Mouse (Mus musculus): ENCODE results near the gene Bicdl1. TPM values are rescaled to one million over a fixed set of nuclear protein-coding genes. Genes with fewer than 3 reads are reported as not detected.
"Not testable (repeated sequence)": the region's sequence is repeated elsewhere in the genome, so short reads cannot be mapped to it uniquely, and the experiment has no call there.

Bicdl1 gene
- 1 to 10 TPM; 8.5 to 9.0 TPM for total RNA-seq (2021)

GRCm38 (mm10) chr5:115731001-115731731, at the start of gene Bicdl1:
Gene Bicdl1 (minus strand): TSS chr5:115731621.
- intact Hi-C loops (cut with DNase I) = no loop called here
- peak; percentile 42 for DNase-seq (ENCODE audit: low spot score)

GRCm38 (mm10) chr5:115776911-115777310, 45.5 kb upstream of the Bicdl1 start:
- no peak for DNase-seq (ENCODE audit: low spot score)
- intact Hi-C loops (cut with DNase I) = no loop called here

DNA sequence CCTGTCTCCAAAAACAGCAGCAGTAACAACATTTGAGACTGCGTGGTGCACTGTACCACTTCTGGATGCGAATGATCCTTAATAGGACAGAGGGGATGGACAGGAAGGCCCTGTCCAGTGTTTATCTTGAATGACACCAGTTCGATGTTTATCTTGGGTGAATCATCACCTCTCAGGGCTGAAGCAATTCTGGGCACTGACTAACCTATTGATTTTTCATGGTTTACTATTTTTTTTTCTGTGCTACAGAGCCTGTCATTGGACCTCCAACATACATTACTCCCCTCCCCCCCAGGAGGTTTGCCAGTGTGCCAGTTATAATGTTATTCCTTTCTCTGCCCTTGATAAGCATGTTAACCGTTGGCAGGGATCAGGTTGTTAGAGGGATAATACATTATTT, 43.9 kb upstream of the Bicdl1 start:
- no peak for DNase-seq (ENCODE audit: low spot score)
- intact Hi-C loops (cut with DNase I) = no loop called here

GRCm38 (mm10) chr5:115770048-115770447, 38.6 kb upstream of the Bicdl1 start:
- intact Hi-C loops (cut with DNase I) = no loop called here
- no peak for DNase-seq (ENCODE audit: low spot score)

DNA sequence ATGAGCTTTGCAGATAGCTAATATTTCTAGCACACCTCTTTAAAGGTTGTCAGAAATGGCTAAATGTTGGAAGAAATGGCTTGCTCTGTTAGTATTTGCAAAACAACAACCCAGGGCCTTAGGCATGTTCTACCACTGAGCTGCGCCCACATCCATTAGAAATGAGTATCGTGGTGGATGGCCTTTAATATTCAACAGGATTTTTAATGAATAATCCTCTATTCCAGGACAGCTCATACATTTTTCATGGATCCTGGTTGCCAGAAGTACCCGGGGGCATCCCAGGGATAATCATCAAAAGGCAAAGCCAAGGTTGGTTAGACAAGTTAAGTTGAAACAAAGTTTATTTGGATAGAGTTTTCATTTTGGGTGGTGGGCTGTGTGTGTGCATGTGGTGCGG, 37.7 kb upstream of the Bicdl1 start:
- no peak for DNase-seq (ENCODE audit: low spot score)
- intact Hi-C loops (cut with DNase I) = no loop called here

GRCm38 (mm10) chr5:115766821-115767220, 35.4 kb upstream of the Bicdl1 start:
- intact Hi-C loops (cut with DNase I) = no loop called here
- no peak for DNase-seq (ENCODE audit: low spot score)

DNA sequence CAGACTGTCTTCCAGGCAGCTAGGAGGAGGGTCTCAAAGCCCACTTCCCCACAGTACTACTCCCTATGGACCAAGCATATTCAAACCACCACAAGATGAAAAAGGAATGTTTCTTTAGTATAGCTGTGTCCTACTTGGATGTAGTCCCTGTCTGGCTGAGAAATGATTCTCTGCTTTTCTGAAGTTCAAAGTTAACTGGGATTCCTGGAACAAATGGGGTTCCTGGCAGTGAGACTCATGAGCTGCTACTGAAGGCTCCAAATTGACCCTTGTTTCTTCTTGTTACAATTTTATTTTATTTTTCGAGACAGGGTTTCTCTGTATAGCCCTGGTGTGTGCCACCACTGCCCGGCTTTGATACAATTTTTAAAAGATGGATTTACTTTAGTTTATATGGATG, 32.6 kb upstream of the Bicdl1 start:
- intact Hi-C loops (cut with DNase I) = no loop called here
- DNase-seq (ENCODE audit: low spot score) = no peak

DNA sequence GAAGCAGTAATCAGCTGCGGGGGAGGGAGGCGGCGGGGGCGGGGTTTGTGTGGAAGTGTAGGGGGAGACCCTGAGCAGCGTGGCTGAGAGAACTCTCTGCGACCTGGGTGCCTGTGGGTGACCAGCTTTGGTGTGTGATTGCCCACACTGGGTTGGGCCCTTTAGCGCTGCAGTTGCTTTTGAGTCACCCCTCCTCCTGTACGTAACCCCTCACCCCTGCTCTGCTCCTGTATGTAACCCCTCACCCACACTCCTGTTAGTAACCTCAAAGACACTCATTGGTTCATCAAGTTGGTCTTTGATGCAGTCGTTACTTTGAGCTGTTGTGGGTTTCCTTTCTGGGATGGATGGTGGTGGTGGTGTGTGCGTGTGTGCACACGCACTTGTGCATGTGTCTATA, 29.5 kb upstream of the Bicdl1 start:
- DNase-seq (ENCODE audit: low spot score) = no peak
- intact Hi-C loops (cut with DNase I) = no loop called here

GRCm38 (mm10) chr5:115758431-115759180, 27.2 kb upstream of the Bicdl1 start:
- DNase-seq (ENCODE audit: low spot score) = no peak
- intact Hi-C loops (cut with DNase I) = no loop called here

- intact Hi-C loops (cut with DNase I) = no loop called here
- no peak for DNase-seq (ENCODE audit: low spot score)
These were observed 26.1 kb upstream of the Bicdl1 start for GRCm38 (mm10) chr5:115757516-115757915.

DNA sequence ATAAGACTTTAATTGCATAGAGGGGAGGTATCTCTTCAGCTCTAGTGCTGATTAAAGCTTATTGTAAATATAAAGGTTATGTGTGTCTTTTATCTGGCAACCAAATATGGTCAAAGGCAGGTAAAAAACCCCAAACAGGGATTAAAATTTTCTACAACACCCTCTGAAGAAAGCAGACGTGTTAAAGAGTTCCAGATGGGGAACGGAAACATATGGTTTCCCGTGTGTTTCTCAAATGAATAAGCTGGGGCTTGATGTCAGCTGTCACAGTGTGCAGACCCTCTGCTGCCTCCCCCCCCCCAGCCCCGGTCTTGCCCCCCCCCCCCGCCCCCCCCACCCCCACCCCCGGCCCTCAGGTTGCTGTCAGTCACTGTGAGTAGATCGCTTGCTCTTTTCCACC, 24.1 kb upstream of the Bicdl1 start:
- DNase-seq (ENCODE audit: low spot score) = no peak
- intact Hi-C loops (cut with DNase I) = no loop called here

DNA sequence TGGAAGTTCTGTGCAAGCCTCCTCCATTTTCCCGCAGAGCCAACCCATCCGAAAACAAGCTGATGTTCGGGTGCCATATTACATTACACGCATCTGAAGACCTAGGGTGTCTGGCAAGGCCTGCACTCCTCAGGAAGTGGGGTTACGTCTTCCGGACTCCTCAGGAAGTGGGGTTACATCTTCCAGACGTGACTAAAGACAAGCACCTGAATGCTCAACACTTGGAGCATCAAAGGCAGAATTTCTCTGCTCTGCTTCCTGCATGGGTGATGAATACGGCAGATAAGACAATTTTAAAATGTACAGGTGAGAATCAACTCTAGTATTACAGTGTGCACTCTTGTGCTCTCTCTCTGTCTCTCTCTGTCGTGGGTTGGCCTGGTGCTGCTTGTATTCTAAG, 23.4 kb upstream of the Bicdl1 start:
- DNase-seq (ENCODE audit: low spot score) = no peak
- intact Hi-C loops (cut with DNase I) = no loop called here

DNA sequence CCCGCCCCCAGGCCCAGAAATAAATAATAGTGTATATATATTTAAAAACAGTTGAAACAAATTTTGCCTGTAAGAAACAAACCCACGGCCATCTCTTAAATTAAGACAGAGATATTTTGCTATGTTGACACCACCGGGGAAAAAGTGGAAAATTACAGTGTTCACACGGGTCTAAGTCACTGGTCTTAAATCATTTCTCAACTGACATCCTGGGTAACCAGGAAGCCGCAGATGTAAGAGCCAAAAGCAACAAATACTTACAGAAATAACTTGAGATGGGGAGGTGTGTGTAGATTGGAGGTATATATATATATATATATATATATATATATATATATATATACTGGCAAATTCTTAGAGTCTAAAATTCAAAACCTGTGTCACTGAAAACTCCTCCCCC, 21.5 kb upstream of the Bicdl1 start:
- no peak for DNase-seq (ENCODE audit: low spot score)
- intact Hi-C loops (cut with DNase I) = no loop called here

DNA sequence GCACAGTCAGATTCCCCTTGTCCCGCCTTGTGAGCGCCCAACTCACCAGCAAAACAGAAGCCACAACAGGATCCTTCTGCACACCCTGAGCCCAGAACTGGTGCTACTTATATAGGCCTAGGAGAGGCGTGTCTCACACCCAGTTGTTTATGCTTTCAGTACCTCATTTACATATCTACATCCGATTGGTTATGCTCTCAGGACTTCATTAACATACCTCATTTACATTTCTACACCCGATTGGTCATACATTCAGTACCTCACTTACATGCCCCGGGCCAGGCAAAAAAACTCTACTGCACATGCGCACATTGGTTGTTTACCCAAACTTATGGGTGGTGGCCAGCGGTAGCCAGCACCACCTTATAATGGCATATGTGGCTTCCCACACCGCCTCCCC, 20.5 kb upstream of the Bicdl1 start:
- DNase-seq (ENCODE audit: low spot score); intact Hi-C loops (cut with DNase I): not testable (repeated sequence)

DNA sequence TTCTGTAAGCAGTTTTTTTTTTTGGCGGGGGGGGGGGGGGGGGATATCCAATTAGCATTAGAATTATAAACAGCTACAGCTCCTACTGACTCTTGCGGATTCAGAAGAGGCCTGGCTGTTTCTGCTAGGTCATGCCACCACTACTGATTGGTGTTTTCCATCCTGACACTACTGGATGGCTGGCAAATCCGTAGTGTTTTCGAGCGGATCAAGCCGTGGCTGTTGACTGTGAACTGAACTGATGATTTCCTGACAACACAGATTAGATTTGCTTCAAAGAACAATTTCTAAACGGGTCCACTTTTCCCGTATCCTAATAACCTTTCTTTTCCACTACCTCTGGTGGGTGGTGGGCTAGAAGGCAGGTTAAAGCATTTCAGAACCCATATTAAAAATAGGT, 16.9 kb upstream of the Bicdl1 start:
- DNase-seq (ENCODE audit: low spot score) = no peak
- intact Hi-C loops (cut with DNase I) = no loop called here

DNA sequence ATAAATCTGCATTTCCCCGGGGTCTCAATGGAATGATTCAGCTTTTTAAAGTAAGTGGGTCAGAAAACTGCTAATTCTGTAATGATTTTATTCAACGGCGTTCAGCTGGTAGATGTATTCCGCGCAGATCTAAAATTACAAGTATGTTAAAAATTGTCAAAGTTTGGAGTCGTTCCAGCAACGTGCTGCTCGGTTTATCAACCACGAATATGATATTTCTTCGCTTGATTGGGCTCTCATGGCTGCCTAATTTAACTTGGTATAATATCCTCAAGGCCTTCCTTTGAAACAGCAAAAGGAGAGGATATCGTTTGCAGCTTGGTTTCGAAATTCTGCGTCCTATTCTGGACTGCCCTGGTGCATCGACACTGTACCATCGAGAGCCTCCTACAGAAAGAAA, 13.9 kb upstream of the Bicdl1 start:
- no peak for DNase-seq (ENCODE audit: low spot score)
- intact Hi-C loops (cut with DNase I) = no loop called here

GRCm38 (mm10) chr5:115738032-115738431, 6.6 kb upstream of the Bicdl1 start:
- intact Hi-C loops (cut with DNase I) = no loop called here
- no peak for DNase-seq (ENCODE audit: low spot score)

DNA sequence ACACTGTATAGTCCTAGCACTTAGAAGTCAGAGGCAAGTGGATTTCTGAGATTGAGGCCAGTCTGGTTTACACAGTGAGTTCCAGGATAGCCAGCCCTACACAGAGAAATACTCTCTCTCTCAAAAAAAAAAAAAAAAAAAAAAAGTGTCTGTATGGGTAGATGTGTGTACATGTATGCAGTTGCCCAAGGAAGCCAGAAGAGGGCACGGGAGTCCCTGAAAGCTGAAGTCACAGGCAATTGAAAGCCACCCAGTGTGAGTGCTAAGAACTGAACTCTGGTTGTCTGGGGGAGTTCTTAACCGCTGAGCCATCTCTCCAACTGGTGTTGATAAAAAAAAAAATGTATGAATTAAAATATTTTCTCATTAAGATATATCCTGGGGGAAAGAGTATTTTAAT, 3.1 kb upstream of the Bicdl1 start:
- intact Hi-C loops (cut with DNase I) = no loop called here
- no peak for DNase-seq (ENCODE audit: low spot score)

DNA sequence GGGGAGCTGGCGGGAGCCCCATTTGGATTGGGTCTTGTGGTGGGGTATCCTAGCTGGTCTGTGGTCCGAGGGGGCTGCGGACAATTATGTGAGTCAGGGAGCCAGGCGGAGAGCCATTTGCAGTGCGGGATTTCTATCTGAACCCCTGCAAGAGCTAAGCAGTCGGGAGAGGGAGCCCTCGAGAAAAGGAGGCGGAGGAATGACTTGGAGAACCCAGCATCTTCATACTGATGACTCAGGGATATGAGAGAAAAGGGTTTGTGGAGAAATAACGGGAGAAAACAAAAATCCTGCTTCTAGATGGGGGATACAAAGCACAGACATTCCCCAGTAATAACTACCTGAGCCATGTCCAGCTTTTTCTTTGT, 1.4 kb upstream of the Bicdl1 start:
- DNase-seq (ENCODE audit: low spot score) = no peak
- intact Hi-C loops (cut with DNase I) = no loop called here

DNA sequence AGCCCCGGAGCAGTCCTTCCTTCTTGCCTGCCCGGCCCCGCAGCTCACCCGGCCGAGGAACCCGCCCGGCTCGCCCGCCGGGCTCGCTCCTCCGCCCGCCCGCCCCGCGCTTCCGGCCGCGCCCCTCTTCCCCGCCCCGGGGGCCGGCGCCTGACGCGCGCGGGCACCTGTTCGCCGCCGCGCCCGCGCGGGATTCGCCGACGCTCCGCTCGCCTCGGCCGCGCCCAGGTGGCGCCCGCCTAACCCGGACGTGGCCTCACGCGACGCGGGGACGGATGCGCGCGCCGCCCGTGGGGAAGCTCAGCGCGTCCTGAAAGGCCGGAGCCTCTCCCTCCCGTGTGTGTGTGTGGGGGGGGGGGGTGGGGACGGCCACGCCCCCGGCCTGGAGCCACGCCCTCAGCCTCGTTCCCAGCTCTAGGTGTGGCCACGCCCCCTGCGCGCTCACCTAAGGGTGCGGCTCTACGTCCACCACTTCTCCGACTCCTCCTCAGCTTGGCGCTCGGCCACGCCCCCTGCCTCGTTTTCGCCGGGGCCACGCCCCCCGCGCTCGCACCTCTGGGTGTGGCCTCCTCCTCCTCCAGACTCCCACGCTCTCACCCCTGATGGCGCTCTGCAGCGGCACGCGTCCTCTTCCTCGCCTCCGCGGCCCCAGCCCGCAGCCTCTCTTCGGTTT, 891 bp upstream of the Bicdl1 start:
- peak; percentile 21 for DNase-seq (ENCODE audit: low spot score)
- intact Hi-C loops (cut with DNase I) = no loop called here

- DNase-seq (ENCODE audit: low spot score) = no peak
- intact Hi-C loops (cut with DNase I) = no loop called here
These were observed 333 bp upstream of the Bicdl1 start for GRCm38 (mm10) chr5:115731732-115732175.

Measured in heart, postnatal 25 days (tissue).